Mouse (Mus musculus) lung, adult 2 months (tissue): ENCODE measurements around the gene Smcr8. TPM values are rescaled to one million over a fixed set of nuclear protein-coding genes. Genes with fewer than 3 reads are reported as not detected.

Experiments
- DNase-seq: peaks from one replicate; pipeline ENCODE4 v3.0.0; 2022
- H3K4me1 ChIP-seq: fragments of 200-500 bp; 2 replicates; pipeline ENCODE4 v1.6.1; 2011; ENCODE audit warnings: low read length; ENCODE audit not compliant: control insufficient read depth, insufficient read depth
- H3K4me3 ChIP-seq: fragments of 200-500 bp; replicated peaks from 2 replicates; pipeline ENCODE3; 2011; ENCODE audit warnings: low read depth, mild to moderate bottlenecking, control low read depth, low read length; ENCODE audit errors: extremely low read depth
- CTCF ChIP-seq: fragments of 200-500 bp; IDR thresholded peaks from 2 replicates; pipeline ENCODE4 v1.5.1; 2011; ENCODE audit warnings: mild to moderate bottlenecking, low read length, control low read depth; ENCODE audit not compliant: insufficient read depth
- POLR2A ChIP-seq: fragments of 200-500 bp; IDR thresholded peaks from 2 replicates; pipeline ENCODE4 v1.6.1; 2011; ENCODE audit warnings: low read depth, mild to moderate bottlenecking, control low read depth, low read length, borderline replicate concordance; ENCODE audit errors: extremely low read depth
- WGBS: fragments of 180-500 bp; shearing (Covaris S2); methylation state at CpG from one replicate; pipeline ENCODE4 v1.1.7; 2018; 5-methylcytosine and 5-hydroxymethylcytosine counted together
- polyA plus RNA-seq: library from polyadenylated mRNA; depleted of rRNA; stranded (reverse); fragments of >200 nt; gene quantifications from 2 replicates; pipeline ENCODE4 v1.2.3, GENCODE M21; 2012

Smcr8 gene
- polyA plus RNA-seq, 1 experiment = 11.5 TPM

GRCm38 (mm10) chr11:60755570-60755969, 21.8 kb upstream of the Smcr8 start:
- DNase-seq = no peak
- H3K4me3 ChIP-seq = no peak overlapping the region
- no peaks in the 10 kb centered on the region for H3K4me1 ChIP-seq
- TF ChIP-seq CTCF = no peak
- no peak for TF ChIP-seq POLR2A
- 88% methylated on average over 7 of the region's 7 CpGs for WGBS

- no peaks in the 10 kb centered on the region for H3K4me1 ChIP-seq
- no peak for DNase-seq
- TF ChIP-seq CTCF (no peak), POLR2A (no peak)
- WGBS = 81% methylated on average over 3 of the region's 3 CpGs
- H3K4me3 ChIP-seq = no peak overlapping the region
These were observed 15.6 kb upstream of the Smcr8 start for GRCm38 (mm10) chr11:60761681-60762080.

- Histone ChIP-seq H3K4me3 (no peak overlapping the region), H3K4me1 (no peaks in the 10 kb centered on the region; the same call in 1 of the 2 replicates)
- DNase-seq = no peak
- no peak for TF ChIP-seq CTCF
- TF ChIP-seq POLR2A = no peak
- WGBS = 83% methylated on average over 4 of the region's 4 CpGs
These were observed 10.4 kb upstream of the Smcr8 start for GRCm38 (mm10) chr11:60766969-60767368.

- WGBS = 60% methylated on average over 2 of the region's 2 CpGs
- Histone ChIP-seq H3K4me1 (no peaks in the 10 kb centered on the region; the same call in 1 of the 2 replicates), H3K4me3 (no peak overlapping the region)
- TF ChIP-seq POLR2A (no peak), CTCF (no peak)
- DNase-seq = no peak
These were observed 8.0 kb upstream of the Smcr8 start for GRCm38 (mm10) chr11:60769322-60769721.

- Histone ChIP-seq H3K4me3 (no peak overlapping the region), H3K4me1 (peaks cover 4% of the 10 kb centered on the region)
- no peak for DNase-seq
- TF ChIP-seq CTCF (no peak), POLR2A (no peak)
- 89% methylated on average over 3 of the region's 3 CpGs for WGBS
These were observed 6.5 kb upstream of the Smcr8 start for GRCm38 (mm10) chr11:60770776-60771175.

- WGBS = 82% methylated on average over 4 of the region's 4 CpGs
- no peak for DNase-seq
- Histone ChIP-seq H3K4me1 (peaks cover 10% of the 10 kb centered on the region), H3K4me3 (no peak overlapping the region)
- TF ChIP-seq CTCF = no peak
- TF ChIP-seq POLR2A = no peak
These were observed 5.2 kb upstream of the Smcr8 start for GRCm38 (mm10) chr11:60772161-60772560.

GRCm38 (mm10) chr11:60774158-60774689, 3.1 kb upstream of the Smcr8 start:
- TF ChIP-seq CTCF = no peak
- TF ChIP-seq POLR2A = no peak
- 91% methylated on average over 3 of the region's 3 CpGs for WGBS
- Histone ChIP-seq H3K4me3 (no peak overlapping the region), H3K4me1 (peaks cover 16% of the 10 kb centered on the region)
- no peak for DNase-seq

GRCm38 (mm10) chr11:60774841-60775240, 2.5 kb upstream of the Smcr8 start:
- Histone ChIP-seq H3K4me1 (peaks cover 22% of the 10 kb centered on the region), H3K4me3 (no peak overlapping the region)
- TF ChIP-seq CTCF = no peak
- TF ChIP-seq POLR2A = no peak
- DNase-seq = no peak
- WGBS = 17% methylated on average over 1 of the region's 1 CpGs

GRCm38 (mm10) chr11:60775578-60775977, 1.7 kb upstream of the Smcr8 start:
- TF ChIP-seq POLR2A = no peak
- no peak for TF ChIP-seq CTCF
- WGBS = 47% methylated on average over 6 of the region's 6 CpGs
- DNase-seq = no peak
- no peak overlapping the region for H3K4me3 ChIP-seq
- H3K4me1 ChIP-seq = peaks cover 29% of the 10 kb centered on the region

- no peak for DNase-seq
- TF ChIP-seq CTCF (no peak), POLR2A (no peak)
- H3K4me1 ChIP-seq = peaks cover 35% of the 10 kb centered on the region
- peak overlapping the region; percentile 90 for H3K4me3 ChIP-seq
- 3% methylated on average over 17 of the region's 17 CpGs for WGBS
These were observed 1.1 kb upstream of the Smcr8 start for GRCm38 (mm10) chr11:60776107-60776828.
